Mouse (Mus musculus) hindbrain, embryonic 15.5 days (tissue): ENCODE measurements around the gene Gabrp. TPM values are rescaled to one million over a fixed set of nuclear protein-coding genes. Genes with fewer than 3 reads are reported as not detected.

Experiments used
- ATAC-seq: fragments of 200-750 bp; cut with Nextera tagmentation; 2 replicates; pipeline ENCODE4 v1.8.0; 2017; ENCODE audit warnings: low read depth, moderate number of reproducible peaks, moderate TSS enrichment; ENCODE audit not compliant: low FRiP score
- H3K27ac ChIP-seq: fragments of 300-500 bp; sonication (generic); replicated peaks from 2 replicates; pipeline ENCODE4 v1.5.1; 2015; ENCODE audit warnings: mild to moderate bottlenecking, inconsistent platforms
- H3K27me3 ChIP-seq: fragments of 300-500 bp; sonication (generic); 2 replicates; pipeline ENCODE4 v1.6.1; 2015; ENCODE audit warnings: control low read depth, inconsistent platforms
- H3K36me3 ChIP-seq: fragments of 300-500 bp; sonication (generic); 2 replicates; pipeline ENCODE4 v1.6.1; 2015; ENCODE audit warnings: control low read depth, inconsistent platforms
- H3K4me1 ChIP-seq: fragments of 300-500 bp; sonication (generic); replicated peaks from 2 replicates; pipeline ENCODE4 v1.6.1; 2015; ENCODE audit warnings: control low read depth, inconsistent platforms
- H3K4me2 ChIP-seq: fragments of 300-500 bp; sonication (generic); 2 replicates; pipeline ENCODE4 v1.6.1; 2015; ENCODE audit warnings: moderate library complexity, mild to moderate bottlenecking, inconsistent platforms
- H3K4me3 ChIP-seq: fragments of 300-500 bp; sonication (generic); 2 replicates; pipeline ENCODE4 v1.5.1; 2015; ENCODE audit warnings: mild to moderate bottlenecking, inconsistent platforms
- H3K9ac ChIP-seq: fragments of 300-500 bp; sonication (generic); 2 replicates; pipeline ENCODE4 v1.6.1; 2015; ENCODE audit warnings: inconsistent platforms
- H3K9me3 ChIP-seq: fragments of 300-500 bp; sonication (generic); 2 replicates; pipeline ENCODE4 v1.6.1; 2016; ENCODE audit warnings: control low read depth, inconsistent platforms
- WGBS: fragments of 180-500 bp; shearing (Covaris S2); methylation state at CpG from one replicate; pipeline ENCODE4 v1.1.7; 2015; 5-methylcytosine and 5-hydroxymethylcytosine counted together
- polyA plus RNA-seq: library from polyadenylated mRNA; unstranded; fragments of >200 nt; fragmentation: Nextera tagmentation; extraction: Ambion mirVana; gene quantifications from 2 replicates; pipeline ENCODE4 v1.2.1, GENCODE M21; 2015

The Gabrp gene
- polyA plus RNA-seq, 1 experiment from 2014 or later, result not detected

GRCm38 (mm10) chr11:33563921-33564320, 14.8 kb downstream of the Gabrp start:
- ATAC-seq, result no peak
- no peaks in the 10 kb centered on the region for H3K9me3 ChIP-seq
- no peaks in the 10 kb centered on the region for H3K27me3 ChIP-seq
- H3K36me3 ChIP-seq, result no peaks in the 10 kb centered on the region
- H3K9ac ChIP-seq, result no peak overlapping the region
- H3K27ac ChIP-seq, result no peak overlapping the region
- no peak overlapping the region for H3K4me2 ChIP-seq
- no peak overlapping the region for H3K4me3 ChIP-seq
- 88% methylated on average over 2 of the region's 2 CpGs for WGBS
- H3K4me1 ChIP-seq, result no peaks in the 10 kb centered on the region

DNA sequence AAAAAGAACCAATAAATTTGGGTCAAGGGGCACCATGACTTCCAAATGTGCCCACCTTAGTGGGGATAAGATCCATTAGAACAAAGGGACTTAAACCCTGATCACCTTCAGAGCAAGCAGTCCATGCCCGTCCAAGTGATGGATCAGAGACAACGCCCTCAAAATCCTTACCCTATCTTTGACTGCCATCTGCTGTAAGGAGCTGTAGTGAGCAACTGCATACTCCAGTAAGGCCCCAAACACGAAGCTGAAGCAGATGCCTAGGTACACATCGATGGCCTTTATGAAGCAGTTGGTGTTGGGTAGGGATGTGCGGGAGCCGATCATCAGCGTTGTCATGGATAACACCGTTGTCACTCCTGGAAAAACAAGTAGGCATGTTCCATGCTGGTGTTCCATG, 24.6 kb downstream of the Gabrp start:
- Histone ChIP-seq H3K27me3 (no peaks in the 10 kb centered on the region), H3K9ac (no peak overlapping the region), H3K4me2 (no peak overlapping the region), H3K4me1 (no peaks in the 10 kb centered on the region), H3K9me3 (no peaks in the 10 kb centered on the region), H3K4me3 (no peak overlapping the region), H3K36me3 (no peaks in the 10 kb centered on the region), H3K27ac (no peak overlapping the region)
- WGBS, result 83% methylated on average over 8 of the region's 8 CpGs
- ATAC-seq, result no peak

- 69% methylated on average over 14 of the region's 14 CpGs for WGBS
- Histone ChIP-seq H3K4me3 (no peak overlapping the region), H3K36me3 (no peaks in the 10 kb centered on the region), H3K27ac (no peak overlapping the region), H3K27me3 (no peaks in the 10 kb centered on the region), H3K4me1 (no peaks in the 10 kb centered on the region), H3K9ac (no peak overlapping the region), H3K9me3 (no peaks in the 10 kb centered on the region), H3K4me2 (no peak overlapping the region)
- no peak for ATAC-seq
These were observed 27.7 kb downstream of the Gabrp start for GRCm38 (mm10) chr11:33550861-33551560.

DNA sequence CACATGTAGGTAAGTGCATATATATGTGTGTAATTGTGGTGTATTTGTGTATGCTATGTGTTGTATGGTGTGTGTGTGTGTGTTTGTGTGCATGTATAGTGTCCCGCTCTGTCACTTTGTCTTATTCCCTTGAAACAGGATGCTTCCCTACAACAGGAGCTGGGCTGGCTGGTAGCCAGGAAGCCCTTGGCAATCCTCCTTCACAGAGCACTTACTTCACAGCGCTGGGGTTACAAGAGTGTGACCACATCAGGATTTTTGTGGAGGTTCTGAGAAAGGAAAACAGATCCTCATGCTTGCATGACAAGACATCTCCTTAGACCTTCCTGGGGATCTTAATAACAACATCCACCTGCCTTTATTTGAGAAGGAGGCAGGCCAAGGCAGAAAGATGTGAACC, 31.4 kb downstream of the Gabrp start:
- no peaks in the 10 kb centered on the region for H3K27me3 ChIP-seq
- 73% methylated on average over 2 of the region's 2 CpGs for WGBS
- H3K4me2 ChIP-seq, result no peak overlapping the region
- no peak overlapping the region for H3K4me3 ChIP-seq
- H3K27ac ChIP-seq, result no peak overlapping the region
- no peaks in the 10 kb centered on the region for H3K4me1 ChIP-seq
- H3K9me3 ChIP-seq, result no peaks in the 10 kb centered on the region
- H3K36me3 ChIP-seq, result no peaks in the 10 kb centered on the region
- no peak overlapping the region for H3K9ac ChIP-seq
- ATAC-seq, result no peak

DNA sequence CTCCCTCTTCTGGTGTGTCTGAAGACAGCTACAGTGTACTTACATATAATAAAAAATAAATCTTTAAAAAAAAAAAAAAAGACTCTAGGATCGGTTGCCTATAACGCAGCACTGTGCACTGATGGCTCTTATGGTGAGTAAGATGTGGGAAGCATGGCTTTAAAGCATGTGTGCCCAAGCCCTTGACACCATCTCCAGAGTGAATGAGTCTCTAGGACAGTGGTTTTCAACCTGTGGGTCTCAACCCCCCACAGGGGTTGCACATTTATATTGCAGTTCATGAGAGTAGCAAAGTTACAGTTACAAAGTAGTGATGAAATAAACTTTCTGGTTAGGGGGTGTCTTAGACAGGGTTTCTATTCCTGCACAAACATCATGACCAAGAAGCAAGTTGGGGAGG, 33.8 kb downstream of the Gabrp start:
- H3K27ac ChIP-seq, result no peak overlapping the region
- ATAC-seq, result no peak
- WGBS, result 92% methylated on average over 2 of the region's 2 CpGs
- H3K36me3 ChIP-seq, result no peaks in the 10 kb centered on the region
- no peak overlapping the region for H3K4me3 ChIP-seq
- no peaks in the 10 kb centered on the region for H3K4me1 ChIP-seq
- H3K9me3 ChIP-seq, result no peaks in the 10 kb centered on the region
- no peak overlapping the region for H3K9ac ChIP-seq
- H3K4me2 ChIP-seq, result no peak overlapping the region
- no peaks in the 10 kb centered on the region for H3K27me3 ChIP-seq

- no peak overlapping the region for H3K4me2 ChIP-seq
- no peaks in the 10 kb centered on the region for H3K36me3 ChIP-seq
- no peak overlapping the region for H3K27ac ChIP-seq
- no peak for ATAC-seq
- 68% methylated on average over 11 of the region's 11 CpGs for WGBS
- H3K4me1 ChIP-seq, result no peaks in the 10 kb centered on the region
- H3K27me3 ChIP-seq, result no peaks in the 10 kb centered on the region
- no peak overlapping the region for H3K9ac ChIP-seq
- H3K9me3 ChIP-seq, result no peaks in the 10 kb centered on the region
- no peak overlapping the region for H3K4me3 ChIP-seq
These were observed 34.6 kb downstream of the Gabrp start for GRCm38 (mm10) chr11:33544121-33544520.

- no peak overlapping the region for H3K4me2 ChIP-seq
- H3K36me3 ChIP-seq, result no peaks in the 10 kb centered on the region
- no peak overlapping the region for H3K9ac ChIP-seq
- ATAC-seq, result no peak
- H3K4me3 ChIP-seq, result no peak overlapping the region
- no peaks in the 10 kb centered on the region for H3K9me3 ChIP-seq
- 82% methylated on average over 5 of the region's 5 CpGs for WGBS
- H3K27ac ChIP-seq, result no peak overlapping the region
- no peaks in the 10 kb centered on the region for H3K4me1 ChIP-seq
- H3K27me3 ChIP-seq, result no peaks in the 10 kb centered on the region
These were observed 41.2 kb downstream of the Gabrp start for GRCm38 (mm10) chr11:33537390-33538125.

DNA sequence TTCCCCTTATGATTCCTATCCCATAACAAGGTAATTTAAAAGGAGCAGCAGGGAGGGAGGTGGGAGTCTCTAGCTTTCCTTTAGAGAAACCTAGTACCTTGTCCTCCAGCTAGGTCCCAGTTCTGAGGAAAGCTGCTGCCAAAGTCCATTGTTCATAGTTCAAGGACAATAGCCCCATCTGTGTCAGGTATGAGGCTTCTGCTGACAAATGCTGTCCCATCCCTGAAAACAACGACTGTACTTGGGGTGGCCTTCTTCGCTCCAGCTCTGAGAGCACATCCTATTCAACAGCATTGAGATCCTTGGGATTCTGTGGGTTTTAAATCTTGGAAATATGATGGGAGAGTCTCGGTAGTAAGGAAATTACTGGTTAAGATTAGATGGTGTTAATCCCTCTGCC, 42.1 kb downstream of the Gabrp start:
- no peaks in the 10 kb centered on the region for H3K27me3 ChIP-seq
- WGBS, result 98% methylated on average over 3 of the region's 3 CpGs
- ATAC-seq, result no peak

DNA sequence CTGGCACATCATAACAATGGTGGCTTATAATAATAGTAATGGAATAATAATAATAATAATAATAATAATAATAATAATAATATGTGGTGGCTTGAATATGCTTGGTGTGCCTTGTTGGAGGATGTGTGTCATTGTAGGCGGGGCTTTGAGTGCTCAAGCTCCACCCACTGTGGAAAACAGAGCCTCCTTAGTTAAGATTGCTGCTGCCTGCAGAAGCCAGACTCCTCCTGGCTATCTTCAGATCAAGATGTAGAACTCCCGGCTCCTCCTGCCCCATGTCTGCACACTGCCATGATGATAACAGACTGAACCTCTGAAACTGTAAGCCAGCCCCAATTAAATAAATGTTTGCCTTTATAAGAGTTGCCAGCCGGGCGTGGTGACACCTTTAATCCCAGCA, 44.2 kb downstream of the Gabrp start:
- WGBS, result 85% methylated on average over 4 of the region's 4 CpGs
- Histone ChIP-seq H3K27ac (no peak overlapping the region), H3K4me3 (no peak overlapping the region), H3K9me3 (no peaks in the 10 kb centered on the region), H3K9ac (no peak overlapping the region), H3K27me3 (no peaks in the 10 kb centered on the region), H3K36me3 (no peaks in the 10 kb centered on the region), H3K4me1 (no peaks in the 10 kb centered on the region), H3K4me2 (no peak overlapping the region)
- ATAC-seq, result no peak

More for the DNA sequence above, 42.1 kb downstream of the Gabrp start:
- Histone ChIP-seq H3K9me3 (no peaks in the 10 kb centered on the region), H3K4me1 (no peaks in the 10 kb centered on the region), H3K4me3 (no peak overlapping the region), H3K36me3 (no peaks in the 10 kb centered on the region), H3K27ac (no peak overlapping the region), H3K4me2 (no peak overlapping the region), H3K9ac (no peak overlapping the region)

DNA sequence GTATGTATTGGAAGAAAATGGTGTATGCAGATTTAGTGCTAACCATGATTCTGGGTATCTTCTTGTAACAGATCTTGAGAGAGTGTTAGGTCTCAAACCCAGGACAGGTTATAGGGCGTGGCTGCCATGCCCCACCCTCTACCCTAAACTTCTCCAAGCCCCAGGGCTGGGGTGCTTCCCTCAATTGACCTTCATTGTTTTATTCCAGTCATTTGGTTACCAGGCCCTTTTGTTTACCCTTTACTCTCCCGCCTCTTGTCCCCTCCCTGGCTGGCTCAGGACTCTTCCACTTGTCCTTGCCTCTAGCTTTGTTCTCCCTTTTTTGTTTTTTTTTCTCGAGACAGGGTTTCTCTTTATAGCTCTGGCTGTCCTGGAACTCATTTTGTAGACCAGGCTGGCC, 45.2 kb downstream of the Gabrp start:
- ATAC-seq, result no peak
- Histone ChIP-seq H3K36me3 (no peaks in the 10 kb centered on the region), H3K4me2 (no peak overlapping the region), H3K27ac (no peak overlapping the region), H3K4me1 (no peaks in the 10 kb centered on the region), H3K9ac (no peak overlapping the region), H3K27me3 (no peaks in the 10 kb centered on the region), H3K4me3 (no peak overlapping the region), H3K9me3 (no peaks in the 10 kb centered on the region)
- 69% methylated on average over 3 of the region's 3 CpGs for WGBS

DNA sequence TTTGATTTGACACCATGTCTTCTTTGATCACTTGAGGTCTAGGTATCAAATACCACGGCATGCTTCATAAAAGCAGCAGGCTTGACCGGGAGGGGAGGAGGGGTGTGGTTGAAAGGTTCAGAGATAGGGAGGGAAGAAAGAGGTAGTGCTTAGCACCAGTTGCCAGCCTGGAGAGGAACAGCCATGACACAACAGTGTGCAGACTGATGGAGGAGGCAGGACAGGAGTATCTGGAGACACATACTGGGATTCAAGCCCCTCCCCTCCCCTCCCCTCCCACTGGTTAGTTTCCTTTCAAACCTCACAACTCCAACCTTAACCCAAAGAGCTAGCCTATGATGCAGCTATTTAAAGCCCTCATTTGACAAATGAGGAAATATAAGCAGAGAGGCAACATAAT, 49.2 kb downstream of the Gabrp start:
- no peak overlapping the region for H3K4me2 ChIP-seq
- no peaks in the 10 kb centered on the region for H3K27me3 ChIP-seq
- no peak overlapping the region for H3K9ac ChIP-seq
- H3K27ac ChIP-seq, result no peak overlapping the region
- no peaks in the 10 kb centered on the region for H3K9me3 ChIP-seq
- WGBS, result 73% methylated on average over 2 of the region's 2 CpGs
- H3K4me3 ChIP-seq, result no peak overlapping the region
- no peak for ATAC-seq
- H3K4me1 ChIP-seq, result no peaks in the 10 kb centered on the region
- no peaks in the 10 kb centered on the region for H3K36me3 ChIP-seq

DNA sequence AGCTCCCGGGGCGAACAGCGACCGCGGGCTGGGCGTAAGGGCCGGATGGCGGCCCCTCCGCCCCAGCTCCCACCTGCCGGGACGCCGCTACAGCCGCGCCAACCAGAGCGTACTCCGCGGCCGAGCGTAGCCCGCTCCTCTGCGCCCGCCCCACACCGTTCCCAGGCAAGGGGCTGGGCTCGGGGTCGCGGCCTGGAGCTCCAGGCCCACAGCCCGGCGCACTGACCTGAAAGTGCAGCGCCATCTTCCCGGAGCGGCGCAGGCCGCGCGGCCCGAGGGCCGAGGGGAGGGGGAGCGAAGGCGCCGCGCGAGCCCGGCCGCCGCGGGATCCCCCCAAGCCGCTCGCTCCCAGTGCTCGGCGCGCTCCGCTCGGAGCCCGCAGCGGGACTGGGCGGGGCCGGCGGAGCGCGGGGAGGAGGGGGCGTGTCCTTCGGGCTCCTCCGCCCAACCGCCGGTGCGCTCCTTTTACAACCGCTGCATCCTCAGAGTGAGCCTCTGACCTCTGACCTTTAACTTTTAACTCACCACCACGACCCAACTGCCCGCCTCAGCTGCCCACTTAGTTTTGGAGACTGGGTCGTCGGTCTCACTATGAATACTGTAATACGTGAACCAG, 65.3 kb downstream of the Gabrp start, which contains the start of gene Ranbp17:
Gene Ranbp17, minus strand, starts transcription at position 371 of the 616 bp plus-strand sequence.
- Histone ChIP-seq H3K4me3 (peak within 1 kb of the TSS; percentile 78), H3K36me3 (no peaks in the 10 kb centered on the region), H3K27me3 (no peaks in the 10 kb centered on the region), H3K9me3 (no peaks in the 10 kb centered on the region), H3K4me1 (peaks cover 9% of the 10 kb centered on the region; the same call in 1 of the 2 replicates), H3K27ac (peak within 1 kb of the TSS; percentile 88), H3K4me2 (peak within 1 kb of the TSS; percentile 72), H3K9ac (peak within 1 kb of the TSS; percentile 82)
- under 1% methylated on average over 61 of the region's 72 CpGs for WGBS
- peak; percentile 89 for ATAC-seq
